Mouse (Mus musculus) intestine, embryonic 15.5 days (tissue): Measurements from ENCODE around the gene Xpnpep1. TPM values are rescaled to one million over a fixed set of nuclear protein-coding genes. Genes with fewer than 3 reads are reported as not detected.

Experiments used
- ATAC-seq: fragments of 200-750 bp; cut with Nextera tagmentation; 2 replicates; pipeline ENCODE4 v1.8.0; 2017; ENCODE audit warnings: moderate TSS enrichment, moderate library complexity
- H3K27ac ChIP-seq: fragments of 300-500 bp; sonication (generic); 2 replicates; pipeline ENCODE4 v1.5.1; 2015; ENCODE audit warnings: mild to moderate bottlenecking, inconsistent platforms
- H3K27me3 ChIP-seq: fragments of 300-500 bp; sonication (generic); replicated peaks from 2 replicates; pipeline ENCODE4 v1.6.1; 2015; ENCODE audit warnings: inconsistent platforms
- H3K36me3 ChIP-seq: fragments of 300-500 bp; sonication (generic); 2 replicates; pipeline ENCODE4 v1.6.1; 2015; ENCODE audit warnings: inconsistent platforms
- H3K4me1 ChIP-seq: fragments of 300-500 bp; sonication (generic); replicated peaks from 2 replicates; pipeline ENCODE4 v1.6.1; 2015; ENCODE audit warnings: inconsistent platforms
- H3K4me2 ChIP-seq: fragments of 300-500 bp; sonication (generic); replicated peaks from 2 replicates; pipeline ENCODE4 v1.6.1; 2015; ENCODE audit warnings: mild to moderate bottlenecking, inconsistent platforms
- H3K4me3 ChIP-seq: fragments of 300-500 bp; sonication (generic); replicated peaks from 2 replicates; pipeline ENCODE4 v1.5.1; 2015; ENCODE audit warnings: inconsistent platforms
- H3K9ac ChIP-seq: fragments of 300-500 bp; sonication (generic); 2 replicates; pipeline ENCODE4 v1.6.1; 2015; ENCODE audit warnings: inconsistent platforms
- H3K9me3 ChIP-seq: fragments of 300-500 bp; sonication (generic); 2 replicates; pipeline ENCODE4 v1.6.1; 2016; ENCODE audit warnings: inconsistent platforms
- WGBS: fragments of 180-500 bp; shearing (Covaris S2); methylation state at CpG from one replicate; pipeline ENCODE4 v1.1.7; 2015; 5-methylcytosine and 5-hydroxymethylcytosine counted together
- polyA plus RNA-seq: library from polyadenylated mRNA; unstranded; fragments of >200 nt; fragmentation: Nextera tagmentation; extraction: Ambion mirVana; gene quantifications from 2 replicates; pipeline ENCODE4 v1.2.1, GENCODE M21; 2015

Xpnpep1 gene
- polyA plus RNA-seq, 1 experiment from 2014 or later, result 206 TPM

DNA sequence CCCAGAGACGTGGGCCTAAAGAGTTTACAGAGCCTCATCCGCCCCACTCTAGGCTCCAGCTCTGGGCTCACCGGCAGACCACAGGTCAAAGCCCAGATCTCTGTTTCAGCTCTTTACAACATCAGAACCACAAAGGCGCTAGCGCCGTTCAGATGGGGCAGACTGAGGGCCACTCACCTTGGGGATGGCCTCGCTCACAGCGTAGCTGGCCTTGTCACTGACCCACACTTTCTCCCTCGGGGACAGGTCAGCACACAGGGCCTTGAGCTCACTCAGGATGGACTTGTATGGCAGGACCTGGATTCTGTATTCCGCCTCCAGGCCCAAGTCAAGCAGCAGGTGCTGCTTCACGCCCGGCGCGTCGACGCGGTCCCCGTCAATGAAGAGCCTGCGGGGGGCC, 34.0 kb downstream of the Xpnpep1 start:
- no peaks in the 10 kb centered on the region for H3K27me3 ChIP-seq
- no peak overlapping the region for H3K27ac ChIP-seq
- WGBS, result 96% methylated on average over 19 of the region's 19 CpGs
- H3K4me1 ChIP-seq, result peaks cover 15% of the 10 kb centered on the region
- H3K4me3 ChIP-seq, result no peak overlapping the region
- H3K36me3 ChIP-seq, result peaks cover 29% of the 10 kb centered on the region
- no peak overlapping the region for H3K4me2 ChIP-seq
- no peak overlapping the region for H3K9ac ChIP-seq
- ATAC-seq, result no peak
- H3K9me3 ChIP-seq, result no peaks in the 10 kb centered on the region

DNA sequence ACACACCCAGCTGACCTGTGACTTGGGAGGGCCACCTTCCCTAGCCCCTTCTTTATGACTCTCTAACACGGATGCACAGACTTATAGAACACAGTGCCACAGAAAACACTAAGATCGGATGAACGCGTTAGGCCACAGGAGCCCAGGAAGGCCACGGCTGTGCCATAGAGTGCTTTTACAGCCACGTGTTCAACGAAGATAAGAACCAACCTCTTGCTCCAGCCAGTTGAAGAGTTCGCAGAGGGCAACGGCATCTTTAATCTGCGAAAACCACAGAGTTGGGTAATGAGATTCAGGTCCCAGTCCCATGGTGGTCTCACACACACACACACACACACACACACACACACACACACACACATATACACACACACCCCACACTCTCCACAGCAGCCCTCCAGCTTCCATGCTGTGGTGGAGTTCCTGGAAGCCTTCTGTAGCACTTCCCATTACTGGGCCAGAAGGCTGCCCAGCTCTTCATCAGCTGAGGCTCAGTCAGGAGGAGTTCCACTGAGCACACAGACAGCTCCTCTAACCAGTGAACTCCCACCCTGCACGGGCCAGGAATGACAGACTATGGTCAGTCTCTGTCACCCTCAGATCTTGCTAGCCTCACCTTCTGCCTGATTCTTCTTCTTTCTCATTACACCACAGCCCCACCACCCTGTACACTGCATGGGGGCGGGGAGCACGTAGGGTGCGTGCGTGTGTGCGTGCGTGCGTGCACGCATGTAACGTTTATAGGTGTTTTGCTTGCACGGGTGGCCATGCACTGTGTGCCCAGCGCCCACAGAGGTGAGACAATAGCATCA, 36.3 kb downstream of the Xpnpep1 start:
- H3K27me3 ChIP-seq, result no peaks in the 10 kb centered on the region
- H3K9ac ChIP-seq, result no peak overlapping the region
- H3K27ac ChIP-seq, result no peak overlapping the region
- no peak overlapping the region for H3K4me3 ChIP-seq
- H3K4me1 ChIP-seq, result peaks cover 5% of the 10 kb centered on the region; the same call in 1 of the 2 replicates
- peaks cover 25% of the 10 kb centered on the region for H3K36me3 ChIP-seq
- H3K4me2 ChIP-seq, result no peak overlapping the region
- no peak for ATAC-seq
- 91% methylated on average over 22 of the region's 22 CpGs for WGBS
- no peaks in the 10 kb centered on the region for H3K9me3 ChIP-seq

DNA sequence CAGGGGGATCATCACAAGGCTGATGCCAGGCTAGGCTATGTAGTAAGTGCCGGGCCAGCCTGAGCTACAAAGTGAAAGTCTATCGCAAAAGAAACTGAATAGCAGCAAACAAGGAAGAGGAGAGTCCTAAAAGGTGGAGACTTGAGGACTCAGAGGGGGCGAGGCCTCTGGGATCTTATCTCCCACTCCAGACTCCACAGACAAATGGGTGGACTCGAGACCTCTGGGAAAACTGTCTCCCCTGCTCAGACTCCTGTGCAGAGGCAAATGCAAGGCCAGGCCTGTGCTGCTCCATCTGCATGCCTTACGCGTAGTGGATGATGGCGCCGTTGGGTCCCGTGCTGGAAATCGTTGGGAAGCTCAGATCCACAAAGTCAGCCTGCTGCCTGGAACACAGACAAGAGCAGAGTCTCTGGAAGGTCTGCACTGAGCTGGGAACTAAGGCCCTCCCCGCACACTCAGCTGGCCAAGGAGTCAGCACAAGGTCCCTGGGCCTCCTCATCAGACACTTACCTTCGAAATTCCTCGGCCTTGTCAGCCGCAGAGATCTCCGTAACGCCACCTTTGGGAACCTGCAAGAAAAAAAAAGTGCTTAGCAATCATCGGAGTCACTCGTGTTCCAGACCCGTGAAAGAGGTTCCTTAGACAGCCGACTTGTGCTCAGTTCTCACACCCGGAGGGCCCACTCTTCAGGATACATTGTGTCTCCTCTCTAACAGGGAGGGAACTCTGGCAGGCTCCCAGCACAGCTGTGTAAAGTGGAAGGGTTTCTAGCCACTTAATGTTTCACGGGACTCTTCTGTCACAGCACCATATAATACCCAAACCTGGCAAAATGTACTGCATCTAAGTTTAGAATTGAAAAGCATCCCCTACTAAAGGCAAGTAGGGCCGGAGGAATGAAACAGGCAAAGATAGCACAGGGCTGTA, 37.6 kb downstream of the Xpnpep1 start:
- no peaks in the 10 kb centered on the region for H3K9me3 ChIP-seq
- ATAC-seq, result 0 out of 2 replicates have a peak, but pooled peaks have one; percentile 37

DNA sequence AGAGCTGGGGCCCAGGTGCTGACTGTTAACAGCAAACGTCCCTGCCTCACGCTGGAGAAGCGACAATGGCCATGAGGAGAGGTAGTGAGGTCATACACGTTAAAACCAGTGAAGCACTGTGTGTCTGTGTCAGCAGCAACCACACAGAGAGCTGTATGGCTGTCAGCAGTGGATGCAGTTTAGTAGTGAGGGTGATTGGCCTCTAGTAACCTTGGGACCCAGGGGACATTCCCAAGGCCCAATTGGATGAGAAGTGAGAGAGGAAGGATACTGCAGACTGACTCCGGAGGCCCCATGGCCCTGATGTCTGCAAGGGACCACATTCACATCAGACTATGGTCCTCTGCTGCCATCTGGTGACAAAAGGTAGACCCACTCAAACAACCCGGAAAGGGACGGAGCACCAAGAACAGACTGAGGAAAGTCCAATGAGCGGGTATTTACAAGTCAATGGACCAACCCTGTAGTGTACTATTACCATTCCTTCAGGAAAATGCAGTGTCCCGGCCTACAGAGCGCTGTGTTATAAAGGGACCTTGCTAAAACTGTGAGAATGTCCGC, 47.1 kb downstream of the Xpnpep1 start:
- Histone ChIP-seq H3K4me1 (no peaks in the 10 kb centered on the region), H3K27me3 (no peaks in the 10 kb centered on the region), H3K9ac (no peak overlapping the region), H3K4me3 (no peak overlapping the region), H3K4me2 (no peak overlapping the region), H3K9me3 (no peaks in the 10 kb centered on the region), H3K36me3 (peaks cover 47% of the 10 kb centered on the region), H3K27ac (no peak overlapping the region)
- 75% methylated on average over 11 of the region's 11 CpGs for WGBS
- ATAC-seq, result peak; percentile 69

More for the DNA sequence above, 37.6 kb downstream of the Xpnpep1 start:
- WGBS, result 86% methylated on average over 23 of the region's 23 CpGs
- Histone ChIP-seq H3K4me1 (no peaks in the 10 kb centered on the region), H3K36me3 (peaks cover 31% of the 10 kb centered on the region), H3K4me2 (no peak overlapping the region), H3K9ac (no peak overlapping the region), H3K27ac (no peak overlapping the region), H3K4me3 (no peak overlapping the region), H3K27me3 (no peaks in the 10 kb centered on the region)

DNA sequence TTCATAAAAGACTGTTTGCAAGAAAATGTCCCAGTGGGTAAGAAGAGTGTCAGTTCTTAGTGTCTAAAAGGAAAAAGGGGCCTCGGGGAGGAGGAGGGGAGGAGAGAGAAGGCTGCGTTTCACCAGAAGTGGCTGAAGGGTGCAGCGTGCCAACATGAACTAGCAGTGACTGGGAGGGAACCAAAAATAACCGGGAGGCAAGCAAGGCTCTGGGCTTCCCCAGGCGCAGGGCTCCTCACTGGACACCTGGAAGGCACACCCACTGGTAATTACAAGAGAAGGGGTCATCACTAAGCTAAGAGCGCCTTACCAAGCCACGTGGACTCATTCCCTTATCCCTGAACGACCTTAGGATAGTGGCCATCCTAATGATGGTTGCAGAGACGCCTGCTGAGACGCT, 48.1 kb downstream of the Xpnpep1 start:
- Histone ChIP-seq H3K4me2 (no peak overlapping the region), H3K9ac (no peak overlapping the region), H3K27ac (no peak overlapping the region), H3K4me3 (no peak overlapping the region), H3K4me1 (no peaks in the 10 kb centered on the region), H3K9me3 (no peaks in the 10 kb centered on the region), H3K27me3 (no peaks in the 10 kb centered on the region), H3K36me3 (peaks cover 44% of the 10 kb centered on the region)
- ATAC-seq, result no peak
- 89% methylated on average over 10 of the region's 10 CpGs for WGBS

- H3K27ac ChIP-seq, result no peak overlapping the region
- no peak overlapping the region for H3K9ac ChIP-seq
- H3K9me3 ChIP-seq, result no peaks in the 10 kb centered on the region
- no peaks in the 10 kb centered on the region for H3K27me3 ChIP-seq
- no peak for ATAC-seq
- no peaks in the 10 kb centered on the region for H3K36me3 ChIP-seq
- 59% methylated on average over 12 of the region's 12 CpGs for WGBS
- H3K4me1 ChIP-seq, result no peaks in the 10 kb centered on the region
- no peak overlapping the region for H3K4me2 ChIP-seq
- H3K4me3 ChIP-seq, result no peak overlapping the region
Measured at GRCm38 (mm10) chr19:52979020-52979711, 60.8 kb downstream of the Xpnpep1 start.

DNA sequence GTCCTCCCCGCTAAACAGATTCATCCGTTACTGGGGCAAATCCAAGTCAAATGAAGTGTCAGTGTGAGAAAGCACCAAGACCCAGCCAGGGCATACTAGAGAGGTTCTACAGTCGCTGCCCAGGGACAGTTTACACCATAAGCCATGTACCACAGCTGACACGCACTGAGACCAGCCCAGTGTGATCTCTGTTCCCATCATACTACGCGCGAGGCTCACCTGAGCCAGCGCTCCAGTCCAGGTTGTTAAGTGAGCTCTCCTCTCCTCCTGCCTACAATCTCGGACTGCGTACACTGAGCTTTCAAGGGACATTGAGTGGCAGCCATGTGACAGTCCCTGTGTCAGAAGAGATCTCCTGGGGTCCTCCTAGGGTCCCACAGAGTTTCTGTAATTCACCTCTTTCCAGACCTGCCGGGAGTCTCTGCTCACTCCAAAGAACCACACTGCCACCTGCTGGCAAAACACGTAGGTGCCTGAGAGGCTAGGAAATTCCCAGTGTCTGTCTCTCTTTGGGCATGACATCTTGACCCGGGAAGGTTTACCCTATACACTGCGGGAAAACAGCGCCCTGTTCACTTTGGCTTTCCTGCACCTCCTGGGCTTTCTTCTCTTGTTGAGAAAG, 64.3 kb downstream of the Xpnpep1 start:
- whole genome bisulfite sequencing, result 51% methylated on average over 15 of the region's 15 CpGs
- H3K4me1 ChIP-seq, result no peaks in the 10 kb centered on the region
- ATAC-seq, result peak; percentile 55

DNA sequence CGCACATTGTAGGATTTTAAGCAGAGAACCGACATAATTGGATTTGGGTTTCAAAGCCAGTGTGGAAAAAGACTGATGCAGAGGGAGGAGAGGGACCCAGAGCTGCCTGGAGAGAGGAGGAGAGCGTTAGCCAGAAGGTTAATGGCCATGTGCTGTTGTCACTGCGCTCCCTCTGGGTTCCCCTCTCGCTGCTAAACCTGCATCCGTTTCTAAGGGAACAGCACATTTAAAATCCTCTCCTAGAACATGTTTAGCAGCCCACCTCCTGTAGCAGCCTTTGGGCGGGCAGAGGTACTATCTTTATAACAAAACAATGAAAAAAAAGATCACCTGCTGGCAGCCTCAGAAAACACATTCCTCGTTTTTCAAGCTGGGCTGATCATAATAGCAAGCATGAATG, 73.7 kb downstream of the Xpnpep1 start:
- H3K27me3 ChIP-seq, result no peaks in the 10 kb centered on the region
- H3K9me3 ChIP-seq, result no peaks in the 10 kb centered on the region
- no peak overlapping the region for H3K4me3 ChIP-seq
- no peak for ATAC-seq
- H3K36me3 ChIP-seq, result no peaks in the 10 kb centered on the region
- WGBS, result 72% methylated on average over 8 of the region's 8 CpGs
- no peaks in the 10 kb centered on the region for H3K4me1 ChIP-seq
- H3K27ac ChIP-seq, result no peak overlapping the region
- H3K4me2 ChIP-seq, result no peak overlapping the region
- no peak overlapping the region for H3K9ac ChIP-seq

More for the DNA sequence above, 64.3 kb downstream of the Xpnpep1 start:
- Histone ChIP-seq H3K27me3 (no peaks in the 10 kb centered on the region), H3K9me3 (no peaks in the 10 kb centered on the region), H3K9ac (no peak overlapping the region), H3K36me3 (no peaks in the 10 kb centered on the region), H3K4me3 (no peak overlapping the region), H3K4me2 (no peak overlapping the region), H3K27ac (no peak overlapping the region)

GRCm38 (mm10) chr19:52962745-52963144, 77.3 kb downstream of the Xpnpep1 start:
- no peak overlapping the region for H3K27ac ChIP-seq
- H3K27me3 ChIP-seq, result no peaks in the 10 kb centered on the region
- WGBS, result 94% methylated on average over 2 of the region's 2 CpGs
- H3K9ac ChIP-seq, result no peak overlapping the region
- ATAC-seq, result no peak
- no peaks in the 10 kb centered on the region for H3K9me3 ChIP-seq
- H3K4me1 ChIP-seq, result no peaks in the 10 kb centered on the region
- no peak overlapping the region for H3K4me3 ChIP-seq
- H3K4me2 ChIP-seq, result no peak overlapping the region
- no peaks in the 10 kb centered on the region for H3K36me3 ChIP-seq

- Histone ChIP-seq H3K9ac (no peak overlapping the region), H3K4me3 (peak overlapping the region; percentile 1; the same call in 1 of the 2 replicates), H3K27me3 (no peaks in the 10 kb centered on the region), H3K36me3 (no peaks in the 10 kb centered on the region), H3K27ac (no peak overlapping the region), H3K9me3 (no peaks in the 10 kb centered on the region), H3K4me1 (no peaks in the 10 kb centered on the region), H3K4me2 (peak overlapping the region; percentile 43)
- ATAC-seq, result peak; percentile 53; the same call in 1 of the 2 replicates
- WGBS, result 9% methylated on average over 25 of the region's 25 CpGs
Measured at GRCm38 (mm10) chr19:52922678-52923495, 117.1 kb downstream of the Xpnpep1 start.

GRCm38 (mm10) chr19:52904182-52904581, 135.8 kb downstream of the Xpnpep1 start:
- Histone ChIP-seq H3K9me3 (no peaks in the 10 kb centered on the region), H3K36me3 (no peaks in the 10 kb centered on the region), H3K4me3 (no peak overlapping the region), H3K4me2 (no peak overlapping the region), H3K27ac (no peak overlapping the region), H3K27me3 (no peaks in the 10 kb centered on the region), H3K9ac (no peak overlapping the region), H3K4me1 (no peaks in the 10 kb centered on the region)
- 32% methylated on average over 2 of the region's 2 CpGs for WGBS
- ATAC-seq, result no peak
